Mouse (Mus musculus) forebrain, embryonic 16.5 days (tissue): ENCODE measurements around the gene Mgll. TPM values are rescaled to one million over a fixed set of nuclear protein-coding genes. Genes with fewer than 3 reads are reported as not detected.
A peak's percentile ranks its signal among the peaks of the same experiment; 100 is the strongest.

Experiments used
- ATAC-seq: fragments of 200-750 bp; cut with Nextera tagmentation; 2 replicates; pipeline ENCODE4 v1.8.0; 2017; ENCODE audit warnings: mild to moderate bottlenecking, moderate library complexity
- H3K27ac ChIP-seq: fragments of 300-500 bp; sonication (generic); 2 replicates; pipeline ENCODE4 v1.5.1; 2014; ENCODE audit warnings: low read length, control low read depth
- H3K27me3 ChIP-seq: fragments of 300-500 bp; sonication (generic); replicated peaks from 2 replicates; pipeline ENCODE4 v1.6.1; 2014; ENCODE audit warnings: low read length; ENCODE audit not compliant: control insufficient read depth, insufficient read depth
- H3K36me3 ChIP-seq: fragments of 300-500 bp; sonication (generic); 2 replicates; pipeline ENCODE4 v1.6.1; 2014; ENCODE audit not compliant: control insufficient read depth, insufficient read depth
- H3K4me1 ChIP-seq: fragments of 300-500 bp; sonication (generic); replicated peaks from 2 replicates; pipeline ENCODE4 v1.6.1; 2014; ENCODE audit warnings: low read length; ENCODE audit not compliant: control insufficient read depth, insufficient read depth
- H3K4me2 ChIP-seq: fragments of 300-500 bp; sonication (generic); 2 replicates; pipeline ENCODE4 v1.6.1; 2014; ENCODE audit warnings: mild to moderate bottlenecking, low read length, control low read depth
- H3K4me3 ChIP-seq: fragments of 300-500 bp; sonication (generic); replicated peaks from 2 replicates; pipeline ENCODE4 v1.5.1; 2014; ENCODE audit warnings: mild to moderate bottlenecking, low read length, control low read depth
- H3K9ac ChIP-seq: fragments of 300-500 bp; sonication (generic); replicated peaks from 2 replicates; pipeline ENCODE4 v1.6.1; 2014; ENCODE audit warnings: low read depth, low read length, control low read depth
- H3K9me3 ChIP-seq: fragments of 300-500 bp; sonication (generic); 2 replicates; pipeline ENCODE4 v1.6.1; 2016; ENCODE audit warnings: low read length; ENCODE audit not compliant: control insufficient read depth
- WGBS: fragments of 180-500 bp; shearing (Covaris S2); extraction: QIAGEN DNeasy Blood & Tissue Kit; methylation state at CpG from one replicate; pipeline ENCODE4 v1.1.7; 2014; 5-methylcytosine and 5-hydroxymethylcytosine counted together
- polyA plus RNA-seq: library from polyadenylated mRNA; unstranded; fragments of >200 nt; fragmentation: Nextera tagmentation; extraction: Ambion mirVana; gene quantifications from 2 replicates; pipeline ENCODE4 v1.2.1, GENCODE M21; 2015

Gene Mgll
- polyA plus RNA-seq, 1 experiment from 2014 or later, result 35.2 TPM

GRCm38 (mm10) chr6:88714200-88714674 lies 10.0 kb upstream of the Mgll start:
- no peaks in the 10 kb centered on the region for H3K36me3 ChIP-seq
- H3K27ac ChIP-seq, result no peak overlapping the region
- WGBS, result 88% methylated on average over 4 of the region's 4 CpGs
- H3K9me3 ChIP-seq, result no peaks in the 10 kb centered on the region
- no peaks in the 10 kb centered on the region for H3K4me1 ChIP-seq
- no peak for ATAC-seq
- H3K4me2 ChIP-seq, result no peak overlapping the region
- H3K27me3 ChIP-seq, result peaks cover 5% of the 10 kb centered on the region; the same call in 1 of the 2 replicates
- no peak overlapping the region for H3K9ac ChIP-seq
- no peak overlapping the region for H3K4me3 ChIP-seq

- Histone ChIP-seq H3K9me3 (no peaks in the 10 kb centered on the region), H3K27me3 (peaks cover 5% of the 10 kb centered on the region; the same call in 1 of the 2 replicates), H3K36me3 (no peaks in the 10 kb centered on the region), H3K27ac (no peak overlapping the region), H3K4me3 (no peak overlapping the region), H3K4me1 (no peaks in the 10 kb centered on the region), H3K4me2 (no peak overlapping the region), H3K9ac (no peak overlapping the region)
- 6% methylated on average over 9 of the region's 9 CpGs for WGBS
- ATAC-seq, result peak; percentile 75
Observed at GRCm38 (mm10) chr6:88715378-88715781, 8.8 kb upstream of the Mgll start.

- WGBS, result 36% methylated on average over 5 of the region's 5 CpGs
- no peak for ATAC-seq
Observed at GRCm38 (mm10) chr6:88715966-88716365, 8.2 kb upstream of the Mgll start.

GRCm38 (mm10) chr6:88717143-88718032 lies 6.8 kb upstream of the Mgll start:
- 83% methylated on average over 6 of the region's 6 CpGs for WGBS
- H3K9ac ChIP-seq, result no peak overlapping the region
- H3K27ac ChIP-seq, result no peak overlapping the region
- ATAC-seq, result no peak
- no peaks in the 10 kb centered on the region for H3K4me1 ChIP-seq
- H3K27me3 ChIP-seq, result peaks cover 7% of the 10 kb centered on the region; the same call in 1 of the 2 replicates
- no peaks in the 10 kb centered on the region for H3K36me3 ChIP-seq
- H3K4me2 ChIP-seq, result no peak overlapping the region
- H3K9me3 ChIP-seq, result no peaks in the 10 kb centered on the region
- no peak overlapping the region for H3K4me3 ChIP-seq

More at GRCm38 (mm10) chr6:88715966-88716365, 8.2 kb upstream of the Mgll start:
- Histone ChIP-seq H3K9ac (no peak overlapping the region), H3K9me3 (no peaks in the 10 kb centered on the region), H3K36me3 (no peaks in the 10 kb centered on the region), H3K4me3 (no peak overlapping the region), H3K4me2 (no peak overlapping the region), H3K27me3 (peaks cover 5% of the 10 kb centered on the region; the same call in 1 of the 2 replicates), H3K27ac (no peak overlapping the region), H3K4me1 (no peaks in the 10 kb centered on the region)

GRCm38 (mm10) chr6:88718033-88718725 lies 6.0 kb upstream of the Mgll start:
- ATAC-seq, result no peak
- Histone ChIP-seq H3K27ac (no peak overlapping the region), H3K4me3 (no peak overlapping the region), H3K9ac (no peak overlapping the region), H3K4me2 (no peak overlapping the region), H3K9me3 (no peaks in the 10 kb centered on the region), H3K36me3 (no peaks in the 10 kb centered on the region), H3K4me1 (no peaks in the 10 kb centered on the region), H3K27me3 (peaks cover 7% of the 10 kb centered on the region; the same call in 1 of the 2 replicates)
- WGBS, result 85% methylated on average over 7 of the region's 7 CpGs

- no peak overlapping the region for H3K27ac ChIP-seq
- peaks cover 7% of the 10 kb centered on the region; the same call in 1 of the 2 replicates for H3K27me3 ChIP-seq
- no peak for ATAC-seq
- no peak overlapping the region for H3K4me2 ChIP-seq
- no peak overlapping the region for H3K9ac ChIP-seq
- peaks cover 6% of the 10 kb centered on the region for H3K4me1 ChIP-seq
- 64% methylated on average over 3 of the region's 3 CpGs for WGBS
- no peaks in the 10 kb centered on the region for H3K9me3 ChIP-seq
- no peaks in the 10 kb centered on the region for H3K36me3 ChIP-seq
- H3K4me3 ChIP-seq, result no peak overlapping the region
Observed at GRCm38 (mm10) chr6:88721059-88721458, 3.2 kb upstream of the Mgll start.

- Histone ChIP-seq H3K27me3 (peaks cover 4% of the 10 kb centered on the region; the same call in 1 of the 2 replicates), H3K4me1 (peaks cover 8% of the 10 kb centered on the region), H3K36me3 (no peaks in the 10 kb centered on the region), H3K4me2 (no peak overlapping the region), H3K4me3 (no peak overlapping the region), H3K9ac (no peak overlapping the region), H3K27ac (no peak overlapping the region), H3K9me3 (no peaks in the 10 kb centered on the region)
- no peak for ATAC-seq
- WGBS, result 95% methylated on average over 2 of the region's 2 CpGs
Observed at GRCm38 (mm10) chr6:88722906-88723305, 1.3 kb upstream of the Mgll start.

- peak overlapping the region; percentile 66 for H3K9ac ChIP-seq
- WGBS, result 28% methylated on average over 14 of the region's 14 CpGs
- no peaks in the 10 kb centered on the region for H3K9me3 ChIP-seq
- peak overlapping the region; percentile 58 for H3K4me3 ChIP-seq
- H3K27me3 ChIP-seq, result peaks cover 4% of the 10 kb centered on the region; the same call in 1 of the 2 replicates
- H3K36me3 ChIP-seq, result no peaks in the 10 kb centered on the region
- H3K4me2 ChIP-seq, result peak overlapping the region; percentile 92
- peak; percentile 71 for ATAC-seq
- H3K4me1 ChIP-seq, result peaks cover 8% of the 10 kb centered on the region
- H3K27ac ChIP-seq, result peak overlapping the region; percentile 79; the same call in 1 of the 2 replicates
Observed at GRCm38 (mm10) chr6:88723806-88724312, 353 bp upstream of the Mgll start.

- H3K27me3 ChIP-seq, result peaks cover 4% of the 10 kb centered on the region; the same call in 1 of the 2 replicates
- no peak for ATAC-seq
- 65% methylated on average over 7 of the region's 7 CpGs for WGBS
- H3K36me3 ChIP-seq, result no peaks in the 10 kb centered on the region
- H3K4me2 ChIP-seq, result peak overlapping the region; percentile 39
- H3K4me3 ChIP-seq, result peak overlapping the region; percentile 5
- no peaks in the 10 kb centered on the region for H3K9me3 ChIP-seq
- no peak overlapping the region for H3K9ac ChIP-seq
- H3K4me1 ChIP-seq, result peaks cover 8% of the 10 kb centered on the region
- H3K27ac ChIP-seq, result no peak overlapping the region
Observed at GRCm38 (mm10) chr6:88725590-88725989, 1.4 kb downstream of the Mgll start.
